Comparison of ENCODE assay signal across 29 mouse cellular contexts in genomic region chr10:6820626-6821025, GRCm38 (mm10). TPM values are rescaled to one million over a fixed set of nuclear protein-coding genes. Genes with fewer than 3 reads are reported as not detected.
DNase-seq lines count a peak whose midpoint lies in the region.
"Had no signal": no experiment of that assay in that cellular context is flagged by ENCODE, and none has a peak within 500 bp of the region (broad histone marks: within the 10 kb centered on the region; RNA-seq: fewer than 3 reads in every experiment).

No protein-coding gene starts in this region.

- no peaks in the 10 kb centered on the region for H3K4me1 ChIP-seq in embryonic facial prominence, embryonic 10.5 days
- H3K4me1 ChIP-seq: embryonic facial prominence, embryonic 12.5 days; forebrain, embryonic 13.5 days; forebrain, embryonic 15.5 days had no signal

- H3K4me3 ChIP-seq in embryonic facial prominence, embryonic 10.5 days = no peak overlapping the region
- H3K4me3 ChIP-seq: embryonic facial prominence, embryonic 12.5 days; forebrain, embryonic 13.5 days; forebrain, embryonic 15.5 days had no signal

- peak; percentile 53 for DNase-seq in ES-CJ7 (ENCODE audit: low read depth, low spot score)
- DNase-seq in R1 (ENCODE audit: low read depth, low spot score) = peak; percentile 92
- peak; percentile 80 for DNase-seq in ZHBTc4 (ENCODE audit: low read depth, low spot score)
- no peak for DNase-seq in embryonic facial prominence, embryonic 10.5 days (ENCODE audit: low spot score)
- DNase-seq in layer of hippocampus, adult 18-20 months (ENCODE audit: low spot score in 2 of 2) = no peak
- DNase-seq: adrenal gland, adult 2 months; adrenal gland, postnatal 10 days; adrenal gland, postnatal 25 days; B cell, adult 2 months; cerebellum, adult 11 months; cerebellum, adult 18-20 months; cerebellum, adult 8-10 months; cerebellum, adult 9-11 months; cerebellum, postnatal 14 days; cerebellum, postnatal 36 days; embryo, embryonic 11 days; forebrain, postnatal 0 days had no signal

- 14% methylated on average over 1 of the region's 1 CpGs for WGBS in embryonic facial prominence, embryonic 10.5 days

- H3K27me3 ChIP-seq in embryonic facial prominence, embryonic 10.5 days (replicated peaks; ENCODE audit: low read depth, poor library complexity, severe bottlenecking) = no peaks in the 10 kb centered on the region
- H3K27me3 ChIP-seq: CH12.LX; embryonic facial prominence, embryonic 12.5 days; forebrain, embryonic 13.5 days; forebrain, embryonic 15.5 days had no signal

- no peaks in the 10 kb centered on the region for H3K36me3 ChIP-seq in embryonic facial prominence, embryonic 10.5 days (replicated peaks)
- H3K36me3 ChIP-seq: embryonic facial prominence, embryonic 12.5 days; forebrain, embryonic 15.5 days; G1E had no signal

- no peaks in the 10 kb centered on the region for H3K9me3 ChIP-seq in embryonic facial prominence, embryonic 10.5 days
- H3K9me3 ChIP-seq: embryonic facial prominence, embryonic 12.5 days; forebrain, embryonic 13.5 days; forebrain, embryonic 15.5 days; G1E had no signal

- no peak overlapping the region for H3K27ac ChIP-seq in embryonic facial prominence, embryonic 10.5 days (replicated peaks)
- H3K27ac ChIP-seq: embryonic facial prominence, embryonic 12.5 days; forebrain, embryonic 13.5 days; forebrain, embryonic 15.5 days had no signal

RNA-seq across cellular contexts. Expression of gene Gm10945, which starts 59.1 kb away (rescaled TPM):
- polyA plus RNA-seq in embryonic facial prominence, embryonic 10.5 days (2016; fragmentation: Nextera tagmentation; extraction: Ambion mirVana) = not detected in 2 replicates
- not detected for total RNA-seq in layer of hippocampus, adult 18-20 months (2021)
- total RNA-seq: adrenal gland, adult 2 months; adrenal gland, postnatal 10 days; adrenal gland, postnatal 25 days; adrenal gland, postnatal 4 days; CH12.LX; common myeloid progenitor, adult 5-6 weeks; forebrain, postnatal 0 days; G1E had no signal
- polyA plus RNA-seq: adrenal gland, adult 2 months; brain, embryonic 14.5 days; CD4-positive, CD25-positive, alpha-beta regulatory T cell, adult 4 months; embryonic facial prominence, embryonic 12.5 days; embryonic facial prominence, embryonic 14.5 days; forebrain, embryonic 11.5 days; forebrain, embryonic 13.5 days; forebrain, embryonic 15.5 days; forebrain, postnatal 0 days; G1E; Patski had no signal

Comparison
In these comparisons a context has a peak if more than half of its experiments do, and no peak if none do; other contexts are left out.
1. DNase-seq: peak in ES-CJ7 (single experiment), R1 (single experiment) and ZHBTc4 (single experiment); none in embryonic facial prominence, embryonic 10.5 days (single experiment) and layer of hippocampus, adult 18-20 months (0 of 2).